Mouse (Mus musculus): ENCODE data around the gene Vmac.
A peak's percentile ranks its signal among the peaks of the same experiment; 100 is the strongest.

The Vmac gene

DNA sequence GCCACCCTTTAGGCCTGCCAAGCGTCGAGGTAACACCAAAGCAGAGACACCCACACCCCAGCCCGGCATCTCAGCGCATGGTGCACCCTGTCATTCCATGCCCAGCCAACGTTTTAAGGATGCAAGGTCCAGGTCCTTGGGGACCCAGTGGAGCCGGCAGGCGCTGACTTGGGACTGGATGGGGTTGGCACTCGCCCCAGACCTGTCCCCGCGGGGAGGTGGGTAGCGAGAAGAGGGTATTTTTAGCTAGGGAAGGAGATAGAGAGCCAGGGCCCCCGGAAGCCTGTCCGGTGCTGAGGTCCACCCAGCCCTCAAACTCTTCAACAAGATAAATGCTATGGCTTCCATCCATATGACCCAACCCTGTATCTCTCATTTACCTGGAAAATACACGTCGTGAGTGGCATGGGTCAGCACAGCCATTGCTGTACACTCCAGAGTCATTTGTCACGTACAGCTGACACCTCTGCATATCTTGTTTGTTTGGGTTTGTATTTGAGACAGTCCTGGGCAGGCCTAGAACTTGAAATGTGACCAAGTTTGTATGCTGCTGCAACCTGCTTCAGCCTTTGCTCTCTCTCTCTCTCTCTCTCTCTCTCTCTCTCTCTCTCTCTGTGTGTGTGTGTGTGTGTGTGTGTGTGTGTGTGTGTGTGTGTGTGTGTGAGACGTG lies 22.4 kb upstream of the Vmac start:
- no peak for DNase-seq (ENCODE audit: low read depth)

DNA sequence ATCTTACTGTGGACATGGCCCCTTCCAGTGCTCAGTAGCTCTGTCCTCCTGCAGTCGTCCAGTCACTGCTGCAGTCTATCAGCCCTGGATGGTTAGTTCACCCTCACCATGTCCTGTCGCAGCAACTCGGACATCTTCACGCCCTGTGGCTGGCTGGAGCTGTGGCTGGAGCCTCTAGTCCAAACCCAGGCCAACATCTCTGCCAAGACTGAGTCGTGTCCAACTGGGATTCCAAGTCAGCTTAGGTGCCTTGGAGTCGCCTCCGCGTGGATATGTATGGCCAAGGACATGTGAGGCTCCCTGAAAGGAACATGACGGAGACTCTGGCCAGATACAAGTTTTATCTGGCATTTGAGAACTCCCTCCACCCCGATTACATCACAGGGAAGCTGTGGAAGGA lies 20.4 kb upstream of the Vmac start:
- no peak for DNase-seq (ENCODE audit: low read depth)

DNA sequence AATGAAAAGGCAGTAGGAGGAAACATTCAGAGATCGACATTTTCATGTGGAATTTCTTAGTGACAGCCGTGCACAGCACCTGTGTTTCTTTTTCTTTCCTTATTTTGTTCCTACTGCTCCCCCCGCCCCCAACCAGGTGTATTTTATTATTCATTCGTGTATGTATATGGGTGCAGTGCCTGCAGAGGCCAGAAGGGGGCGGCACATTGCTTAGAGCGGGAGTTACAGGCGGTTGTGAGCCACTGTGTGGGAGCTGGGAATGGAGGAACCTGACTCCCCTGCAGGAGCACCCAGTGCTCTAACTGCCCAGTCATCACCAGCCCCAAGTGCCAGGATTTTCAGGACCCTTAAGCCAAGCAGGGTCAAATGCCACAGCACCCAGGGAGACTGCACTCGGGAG lies 18.7 kb upstream of the Vmac start:
- peak; percentile 45 for DNase-seq (ENCODE audit: low read depth)

DNA sequence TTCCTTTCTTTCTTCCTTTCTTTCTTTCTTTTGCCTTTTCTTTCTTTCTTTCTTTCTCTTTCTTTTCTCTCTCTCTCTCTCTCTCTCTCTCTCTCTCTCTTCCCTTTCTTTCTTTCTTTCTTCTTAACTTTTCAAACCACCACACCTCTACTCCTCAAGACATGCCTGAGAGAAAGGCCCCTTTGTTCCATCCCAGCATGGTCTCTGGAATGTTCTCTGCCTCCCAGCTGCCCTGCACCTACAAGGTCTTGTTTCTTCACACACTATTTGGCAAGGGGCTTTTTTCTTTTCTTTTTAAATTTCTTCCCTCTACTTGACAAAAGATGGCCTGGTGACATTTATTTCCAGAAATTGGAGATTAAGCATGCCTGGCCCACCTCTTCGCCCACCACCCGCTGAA lies 11.8 kb upstream of the Vmac start:
- DNase-seq (ENCODE audit: low read depth) = no peak

DNA sequence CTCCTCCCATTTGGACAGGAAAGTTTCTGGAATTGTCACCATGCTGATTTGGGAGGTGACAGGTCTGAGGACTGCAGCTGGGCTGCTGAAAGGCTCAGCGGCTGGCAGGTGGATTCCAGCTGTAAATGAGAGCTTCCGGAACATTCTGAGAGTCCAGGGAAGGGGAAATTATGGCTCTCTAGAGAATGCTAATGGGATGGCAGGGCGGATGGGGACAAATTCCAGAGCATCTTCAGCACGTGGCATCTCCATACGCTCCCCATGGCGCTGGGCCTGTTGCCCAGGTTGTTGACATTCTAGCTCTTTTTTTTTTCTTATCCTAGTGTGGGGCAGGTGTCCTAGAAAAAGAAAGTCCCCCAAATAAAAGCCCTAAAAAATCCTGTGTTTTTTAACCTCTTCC lies 11.3 kb upstream of the Vmac start:
- DNase-seq (ENCODE audit: low read depth) = no peak

DNA sequence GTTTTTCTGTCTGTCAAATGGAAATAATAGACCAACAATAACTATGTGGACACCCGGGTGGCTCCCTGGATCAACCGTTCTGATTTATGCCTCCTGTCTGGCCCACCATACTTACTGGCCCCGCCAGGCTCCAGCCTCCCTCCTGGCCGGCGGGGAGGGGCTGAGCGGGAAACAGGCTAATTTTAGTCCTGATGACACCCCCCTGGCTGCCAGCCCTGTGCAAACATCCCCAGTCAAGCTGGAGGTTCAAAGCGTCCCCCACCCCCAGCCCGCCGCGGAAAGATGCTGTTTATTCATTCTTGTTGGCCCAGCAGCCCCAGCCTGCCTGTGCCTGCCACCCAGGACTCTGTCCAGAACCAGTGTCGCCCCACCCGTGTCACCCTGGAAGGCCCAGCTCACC lies 10.3 kb upstream of the Vmac start:
- DNase-seq (ENCODE audit: low read depth) = no peak

DNA sequence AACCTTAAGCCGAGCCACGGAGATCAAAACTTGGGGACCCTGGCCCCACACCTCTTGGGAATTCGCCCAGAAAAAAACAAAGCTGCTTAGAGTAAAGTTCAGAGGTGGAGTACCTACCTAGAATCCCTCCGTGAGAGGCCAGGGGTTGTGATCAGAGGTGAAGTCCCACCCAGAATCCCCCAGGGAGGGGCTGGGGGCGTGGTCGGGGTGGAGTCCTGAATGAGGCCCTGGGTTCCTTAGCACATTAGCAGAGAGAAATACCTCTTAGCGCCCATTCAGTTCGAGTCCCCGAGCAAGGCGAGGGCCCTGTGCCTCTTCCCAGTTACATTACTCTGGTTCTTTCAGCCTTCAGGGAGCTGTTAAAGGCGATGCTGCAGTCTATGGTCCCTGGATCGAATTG lies 9.8 kb upstream of the Vmac start:
- DNase-seq (ENCODE audit: low read depth) = no peak

DNA sequence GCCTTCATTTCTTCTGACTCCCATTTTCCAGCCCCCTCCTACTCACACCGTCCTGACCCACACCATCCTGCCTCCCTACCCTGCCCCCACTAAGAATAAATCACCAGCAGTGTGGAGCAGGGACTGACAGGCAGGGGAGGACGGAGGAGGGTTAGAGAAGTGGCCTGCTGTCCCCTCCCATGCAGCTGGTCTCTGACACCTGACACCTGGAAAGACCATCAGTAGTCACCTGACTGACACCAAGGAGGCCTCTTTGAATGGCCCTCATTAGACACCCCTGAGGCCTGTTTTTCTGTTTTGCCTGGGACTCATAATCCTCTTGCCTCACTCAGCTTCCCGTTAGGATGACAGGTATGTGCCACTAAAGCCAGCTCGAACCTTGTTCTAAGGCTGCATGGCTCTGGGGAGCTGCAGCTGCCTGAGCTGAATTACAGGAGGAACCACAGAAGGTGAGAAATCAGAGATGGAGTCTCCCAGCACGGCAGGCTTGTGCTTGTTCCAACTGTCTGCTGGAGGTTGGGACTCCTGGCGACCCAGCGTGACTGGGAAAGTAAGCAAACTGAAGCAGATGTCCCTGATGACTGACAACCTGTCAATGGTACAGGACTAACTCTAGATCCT lies 9.3 kb upstream of the Vmac start:
- DNase-seq (ENCODE audit: low read depth) = no peak

DNA sequence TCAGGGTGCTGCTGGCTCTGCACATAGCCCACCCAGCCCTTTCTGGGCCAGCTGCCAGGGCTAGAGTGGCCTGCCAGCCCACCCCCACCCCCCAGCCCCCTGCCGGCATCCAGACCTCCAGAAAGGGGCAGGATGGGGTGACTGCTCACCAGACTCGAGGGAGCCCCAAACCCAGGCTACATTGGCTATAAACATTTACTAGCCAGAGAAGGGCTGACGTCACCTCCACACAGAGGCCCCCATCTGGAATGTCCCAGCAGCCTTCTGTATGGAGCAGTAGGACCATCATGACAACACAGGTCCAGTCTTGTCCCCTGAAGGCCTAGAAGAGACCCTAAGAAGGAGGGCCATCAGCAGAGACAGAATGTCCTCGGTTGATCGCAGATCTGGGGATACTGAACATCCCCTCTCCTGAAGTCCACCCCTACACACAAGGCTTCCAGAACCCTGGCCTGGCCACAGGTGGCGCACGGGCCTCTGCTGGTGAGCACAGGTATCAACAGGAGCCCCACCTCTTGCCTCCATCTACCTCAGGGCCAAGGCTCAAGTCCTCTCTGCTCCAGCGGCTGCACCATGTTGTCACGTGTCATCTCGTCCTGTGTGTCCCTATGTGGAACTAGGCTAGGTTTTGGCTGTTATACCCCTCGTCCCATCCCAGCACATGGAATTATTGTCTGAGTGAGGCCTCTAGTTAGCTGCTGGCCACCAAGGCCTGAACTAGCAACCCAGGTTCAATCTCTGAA lies 5.8 kb upstream of the Vmac start:
- DNase-seq (ENCODE audit: low read depth) = no peak

DNA sequence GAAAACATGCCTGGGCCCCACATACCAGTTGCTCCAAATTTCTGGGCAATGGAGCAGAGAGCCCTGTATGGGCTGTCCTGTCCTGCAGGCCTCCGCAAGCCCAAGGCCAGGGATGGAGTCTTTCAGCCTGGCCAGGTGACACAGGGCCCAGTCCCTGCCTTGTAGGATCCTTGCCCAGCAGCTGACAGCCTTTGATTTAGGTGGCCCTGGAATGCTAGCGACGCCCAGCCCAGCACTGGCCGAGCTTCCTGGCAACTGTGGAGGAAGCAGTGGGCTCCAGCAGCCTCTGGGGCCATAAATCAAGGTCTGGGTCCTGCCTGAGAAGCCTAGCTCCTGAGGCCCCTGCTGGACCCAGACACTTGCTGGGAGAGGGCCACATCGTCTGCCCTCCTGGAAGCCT lies 4.6 kb upstream of the Vmac start:
- DNase-seq (ENCODE audit: low read depth) = no peak

DNA sequence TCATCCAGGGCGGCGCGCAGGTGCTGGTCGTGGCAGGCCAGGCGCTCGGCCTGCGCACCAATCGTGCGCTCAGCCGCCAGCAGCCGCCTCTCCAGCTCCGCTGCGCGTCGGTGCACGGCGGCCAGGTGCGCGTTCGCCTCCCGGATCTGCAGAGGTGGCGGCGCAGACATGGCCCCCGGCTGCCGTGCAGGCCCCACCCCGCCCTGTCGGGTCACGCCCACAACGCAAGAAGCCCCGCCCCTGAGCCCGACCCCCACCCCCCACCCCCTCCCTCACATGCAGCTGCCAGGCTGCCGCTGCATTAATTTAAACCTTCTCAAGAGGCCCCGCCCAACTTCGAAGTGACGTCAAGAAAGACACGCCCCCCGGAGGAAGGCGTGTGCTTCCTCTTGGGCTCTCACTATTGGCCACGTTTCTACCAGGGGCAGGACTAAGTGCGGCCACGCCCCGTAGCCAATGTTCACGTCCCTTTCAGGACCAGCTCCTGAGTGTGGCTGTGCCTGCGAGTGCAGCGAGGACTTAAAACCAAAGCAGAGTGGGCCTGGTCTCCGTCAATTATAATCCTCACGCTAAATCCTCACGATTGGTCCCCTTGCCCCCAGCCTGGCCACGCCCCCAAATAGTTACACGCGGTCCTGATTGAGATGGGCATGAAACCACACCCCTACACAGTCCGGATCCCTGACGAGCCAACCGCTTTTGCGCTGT lies 1.0 kb downstream of the Vmac start:
- peak; percentile 100 for DNase-seq (ENCODE audit: low read depth)

DNA sequence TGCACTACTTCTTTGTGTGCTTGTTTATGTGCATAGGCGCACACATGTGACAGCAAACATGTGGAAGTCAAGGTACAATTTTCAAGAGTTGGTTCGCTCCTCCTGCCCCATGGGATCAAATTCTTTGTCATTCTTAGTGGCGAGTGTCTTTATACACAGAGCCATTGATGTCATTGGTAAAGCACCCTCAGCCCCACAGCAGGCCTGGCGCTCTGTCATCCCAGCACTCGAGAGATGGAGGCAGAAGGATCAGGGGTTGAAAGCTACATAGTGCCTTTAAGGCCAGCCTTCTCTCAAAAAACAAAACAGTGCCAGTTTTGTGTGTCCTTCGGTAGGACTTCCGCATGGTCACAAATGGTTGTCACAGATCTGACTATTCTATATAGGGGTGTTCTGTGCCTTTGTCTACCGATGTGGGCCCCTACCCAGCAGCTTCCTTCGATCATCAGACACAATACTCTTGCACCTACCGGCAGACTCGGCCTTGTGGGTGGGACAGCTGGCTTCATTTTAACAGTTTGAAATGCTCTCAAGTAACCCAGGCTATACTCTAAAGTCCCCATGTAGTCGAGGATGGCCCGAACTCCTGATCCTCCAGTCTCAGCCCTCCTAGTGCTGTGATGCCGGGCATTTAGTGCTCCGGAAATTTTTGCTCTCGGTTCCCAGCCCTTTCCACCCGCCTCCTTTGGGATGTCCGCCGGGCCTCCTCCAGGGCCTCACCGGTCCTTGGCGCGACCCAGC lies 1.7 kb downstream of the Vmac start:
- peak; percentile 37 for DNase-seq (ENCODE audit: low read depth)

DNA sequence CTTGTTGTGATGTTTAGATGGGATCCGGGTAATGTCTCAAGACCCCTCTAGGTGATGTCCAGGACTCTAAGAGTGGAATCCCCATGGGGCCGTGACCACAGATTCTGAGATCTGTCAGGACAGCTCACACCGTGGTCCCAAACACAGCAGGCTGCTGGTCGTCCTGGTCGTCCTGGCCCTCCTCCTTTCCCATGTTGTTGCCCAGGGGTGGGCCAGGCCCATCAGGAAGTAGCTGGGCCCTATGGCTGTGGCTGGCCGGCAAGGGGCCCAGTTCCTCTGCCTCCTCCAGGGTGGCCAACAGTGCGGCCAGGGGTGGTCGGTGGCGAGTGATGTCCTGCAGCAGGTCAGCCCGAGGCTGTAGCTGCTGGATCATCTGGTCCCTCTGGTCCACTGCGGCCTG lies 2.5 kb downstream of the Vmac start:
- DNase-seq (ENCODE audit: low read depth) = no peak

DNA sequence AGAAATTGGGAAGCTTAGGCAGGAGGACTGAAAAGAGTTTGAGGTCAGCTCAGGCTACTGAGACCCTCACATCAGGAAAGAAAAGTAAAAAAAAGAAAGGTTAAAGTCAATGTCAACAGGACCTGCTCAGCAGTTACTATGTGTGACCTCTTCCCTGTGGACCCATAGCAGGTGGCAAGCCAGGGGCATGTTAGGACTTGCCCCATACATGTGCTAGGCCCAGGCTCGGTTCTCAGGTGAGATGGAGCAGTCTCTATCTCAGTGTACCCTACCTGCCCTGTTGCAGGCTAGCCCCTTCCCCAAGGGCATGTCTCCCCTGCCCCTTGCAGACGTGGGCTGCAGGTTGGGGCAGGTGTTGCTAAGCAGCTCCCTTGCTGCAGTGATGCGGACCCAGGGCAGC lies 8.1 kb downstream of the Vmac start:
- DNase-seq (ENCODE audit: low read depth) = no peak

DNA sequence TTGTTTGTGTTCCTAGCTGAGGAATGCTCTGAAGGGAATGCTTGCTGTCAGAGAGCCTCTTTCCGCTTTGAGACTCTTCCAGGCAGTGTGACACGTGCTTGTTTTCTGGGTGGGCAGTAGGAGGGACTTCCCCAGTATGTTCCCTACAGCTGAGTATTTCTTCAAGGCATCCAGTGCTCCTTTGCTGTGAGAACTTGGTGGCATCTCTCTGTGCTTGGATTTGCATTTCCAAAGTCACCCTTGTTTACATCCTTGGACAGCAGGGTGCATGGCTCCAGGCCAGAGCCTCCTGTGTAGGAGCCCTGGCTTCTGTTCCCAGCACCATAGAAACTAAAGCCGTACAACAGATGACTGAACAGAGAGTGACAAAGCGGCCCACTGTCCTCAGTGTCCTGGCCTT lies 9.1 kb downstream of the Vmac start:
- DNase-seq (ENCODE audit: low read depth) = no peak

DNA sequence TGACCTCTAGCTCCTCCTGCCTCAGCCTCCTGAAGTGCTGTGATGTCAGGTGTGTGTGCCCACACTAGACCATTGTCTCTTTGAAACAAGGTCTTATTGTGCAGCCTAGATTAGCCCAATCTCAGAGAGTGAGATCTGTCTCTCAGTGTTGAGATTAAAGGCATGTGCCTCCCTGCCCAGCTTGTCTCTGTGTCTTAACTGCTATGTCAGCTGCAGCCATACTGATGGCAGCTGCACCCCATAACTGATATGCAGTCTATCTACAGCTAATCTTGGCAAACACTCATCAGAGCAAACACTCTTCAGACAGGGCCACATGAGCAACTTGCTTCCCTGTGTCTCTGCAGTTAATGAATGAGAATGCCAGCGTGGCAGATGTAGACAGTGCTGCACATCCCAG lies 11.3 kb downstream of the Vmac start:
- no peak for DNase-seq (ENCODE audit: low read depth)

DNA sequence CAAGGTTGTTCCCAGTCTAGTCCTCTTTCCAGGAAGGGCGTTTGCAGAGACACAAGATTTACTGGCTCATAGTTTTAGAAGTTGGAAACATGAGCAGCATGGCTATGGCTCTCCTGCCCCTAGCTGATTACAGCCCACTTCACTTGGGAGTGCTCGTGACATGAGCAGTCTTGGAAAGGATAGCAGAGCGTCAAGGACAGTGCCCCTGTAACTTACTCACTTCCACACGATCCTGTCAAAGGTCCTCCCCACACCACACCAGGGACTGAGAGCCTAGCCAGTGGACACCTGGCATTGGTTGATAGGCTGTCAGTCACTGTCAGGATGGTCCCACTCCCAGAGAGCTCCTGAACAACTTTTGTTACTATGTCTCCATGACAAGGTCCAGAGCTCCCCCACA lies 14.8 kb downstream of the Vmac start:
- DNase-seq (ENCODE audit: low read depth) = no peak

DNA sequence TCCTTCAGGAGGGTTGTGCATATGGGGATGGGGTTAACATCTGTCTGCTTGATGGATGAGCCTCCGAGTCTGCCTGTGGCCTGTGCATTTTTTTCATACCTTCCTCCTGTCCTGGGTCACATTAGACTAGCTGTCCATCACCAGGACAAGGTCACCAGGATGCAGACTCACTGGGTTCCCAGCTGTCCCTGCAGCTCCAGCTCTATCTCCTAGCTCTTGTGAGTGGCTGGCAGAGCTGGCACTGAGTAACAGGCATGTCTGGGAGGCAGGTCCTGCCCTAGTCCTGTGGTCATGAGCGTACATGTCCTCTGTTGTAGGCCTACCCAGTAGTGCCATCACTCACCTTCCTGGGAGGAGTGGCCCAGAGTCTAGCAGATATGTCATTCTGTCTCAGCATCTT lies 17.4 kb downstream of the Vmac start:
- DNase-seq (ENCODE audit: low read depth) = no peak

DNA sequence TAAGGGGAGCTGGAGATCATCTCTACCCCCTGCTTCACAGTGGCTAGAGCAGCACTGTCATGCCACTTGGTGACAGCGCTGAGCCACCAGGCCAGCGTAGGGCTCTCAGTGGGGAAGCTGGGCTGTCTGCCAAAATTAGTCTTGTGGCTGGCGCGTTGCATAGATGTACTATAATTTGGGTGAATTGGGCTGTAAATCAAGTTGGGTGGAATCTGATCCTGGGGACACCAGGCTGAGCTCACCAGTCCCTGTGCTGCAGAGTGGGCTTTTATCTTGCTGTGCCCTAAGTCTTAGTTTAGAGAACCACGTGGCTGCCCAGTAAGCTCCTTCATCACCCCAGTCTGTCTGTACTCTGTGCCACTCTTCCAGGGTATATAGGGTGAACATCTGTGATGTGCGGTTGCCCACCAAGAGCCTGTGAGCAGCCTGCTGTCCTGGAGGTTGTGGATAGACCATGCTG lies 23.9 kb downstream of the Vmac start:
- DNase-seq (ENCODE audit: low read depth) = no peak

DNA sequence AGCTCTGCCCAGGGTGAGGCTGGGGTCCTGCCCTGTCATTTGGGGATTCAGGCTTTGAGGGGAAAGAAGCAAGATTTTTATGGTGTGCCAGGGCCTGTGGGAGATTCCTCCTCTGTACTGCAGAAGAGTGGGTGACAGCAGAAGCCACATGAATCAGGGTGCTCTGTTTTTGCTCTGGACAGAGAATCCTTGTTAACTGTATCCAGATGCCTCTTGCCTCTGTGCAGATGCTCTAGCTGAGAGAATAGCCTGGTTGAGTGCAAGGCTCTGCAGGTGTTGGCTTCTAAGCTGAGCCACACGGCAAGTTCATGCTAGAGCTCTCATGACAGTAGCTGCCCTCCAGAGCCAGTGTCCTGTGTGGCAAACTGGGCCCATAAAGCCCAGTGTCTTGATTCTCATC lies 24.4 kb downstream of the Vmac start:
- no peak for DNase-seq (ENCODE audit: low read depth)

DNA sequence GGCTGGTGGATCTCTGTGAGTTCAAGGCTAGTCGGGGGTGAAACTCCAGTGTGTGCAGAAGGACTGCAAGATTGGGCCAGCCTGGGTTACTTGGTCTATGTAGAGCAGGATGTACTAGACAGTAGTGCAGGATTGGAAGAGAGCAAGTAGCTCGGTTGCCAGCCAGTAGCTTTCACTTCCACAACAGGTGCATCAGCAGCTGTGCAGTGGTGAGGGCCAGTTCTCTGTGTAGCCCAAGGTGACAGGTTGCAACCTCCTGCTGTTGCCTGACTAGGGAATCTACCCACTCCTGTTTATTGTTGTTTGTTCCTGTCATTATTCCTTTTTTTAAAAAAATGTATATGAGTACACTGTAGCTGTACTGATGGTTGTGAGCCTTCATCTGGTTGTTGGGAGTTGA lies 29.1 kb downstream of the Vmac start:
- DNase-seq (ENCODE audit: low read depth) = no peak

DNA sequence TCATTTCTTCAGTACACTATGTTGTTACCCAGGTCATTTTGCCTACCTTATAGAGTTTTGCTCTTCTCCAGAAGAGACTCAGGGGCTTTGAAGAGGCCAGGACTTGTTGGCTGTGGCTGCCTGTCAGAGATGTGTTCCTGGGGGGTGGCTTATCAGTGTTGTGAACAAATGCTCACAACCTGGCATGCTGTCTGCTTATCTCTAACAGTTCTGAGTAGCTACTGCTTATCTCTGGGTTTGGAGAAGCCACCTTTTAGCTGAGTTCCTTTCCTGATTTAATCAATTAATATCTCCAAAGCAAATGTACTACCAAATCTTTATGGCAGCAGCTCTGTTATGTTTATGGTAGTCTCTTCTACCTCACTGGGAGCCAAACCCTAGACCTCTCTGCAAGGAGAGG lies 29.8 kb downstream of the Vmac start:
- no peak for DNase-seq (ENCODE audit: low read depth)

Data from naive thymus-derived CD4-positive, alpha-beta T cell, adult 2 months (primary cell).